Mouse (Mus musculus) liver, adult 2 months (tissue): ENCODE data around the gene Il11ra1. TPM values are rescaled to one million over a fixed set of nuclear protein-coding genes. Genes with fewer than 3 reads are reported as not detected.
A peak's percentile ranks its signal among the peaks of the same experiment; 100 is the strongest.

Experiments used
- DNase-seq: peaks from one replicate; pipeline ENCODE4 v3.0.0-alpha.2; 2011; ENCODE audit warnings: low read depth, low spot score; ENCODE audit errors: extremely low read depth
- H3K27ac ChIP-seq: fragments of 200-500 bp; replicated peaks from 2 replicates; pipeline ENCODE4 v1.5.1; 2012; ENCODE audit warnings: low read depth, mild to moderate bottlenecking, control low read depth, inconsistent platforms, low read length; ENCODE audit not compliant: insufficient read depth
- H3K27me3 ChIP-seq: fragments of 200-500 bp; 2 replicates; pipeline ENCODE4 v1.6.1; 2012; ENCODE audit warnings: mild to moderate bottlenecking, moderate library complexity, low read length, inconsistent platforms; ENCODE audit not compliant: control insufficient read depth, insufficient read depth
- H3K36me3 ChIP-seq: fragments of 200-500 bp; 2 replicates; pipeline ENCODE4 v1.6.1; 2012; ENCODE audit warnings: low read length, inconsistent platforms; ENCODE audit not compliant: control insufficient read depth, insufficient read depth
- H3K4me1 ChIP-seq: fragments of 200-500 bp; 2 replicates; pipeline ENCODE4 v1.6.1; 2011; ENCODE audit warnings: low read length; ENCODE audit not compliant: control insufficient read depth, insufficient read depth
- H3K4me3 ChIP-seq: fragments of 200-500 bp; 2 replicates; pipeline ENCODE4 v1.5.1; 2011; ENCODE audit warnings: low read depth, mild to moderate bottlenecking, control low read depth, low read length, moderate library complexity; ENCODE audit not compliant: insufficient read depth
- H3K79me2 ChIP-seq: fragments of 200-500 bp; 2 replicates; pipeline ENCODE4 v1.6.1; 2012; ENCODE audit warnings: inconsistent platforms, mild to moderate bottlenecking, low read length, moderate library complexity; ENCODE audit not compliant: control insufficient read depth, insufficient read depth
- H3K9ac ChIP-seq: fragments of 200-500 bp; 2 replicates; pipeline ENCODE4 v1.6.1; 2012; ENCODE audit warnings: low read depth, mild to moderate bottlenecking, control low read depth, inconsistent platforms, low read length
- CTCF ChIP-seq: fragments of 200-500 bp; IDR thresholded peaks from 2 replicates; pipeline ENCODE4 v1.5.1; 2011; ENCODE audit warnings: low read depth, low read length, control low read depth
- POLR2A ChIP-seq: fragments of 200-500 bp; IDR thresholded peaks from 2 replicates; pipeline ENCODE4 v1.6.1; 2011; ENCODE audit warnings: low read length, control low read depth; ENCODE audit not compliant: insufficient read depth; ENCODE audit errors: extremely low read depth
- WGBS: fragments of 180-500 bp; shearing (Covaris S2); methylation state at CpG from one replicate; pipeline ENCODE4 v1.1.7; 2018; 5-methylcytosine and 5-hydroxymethylcytosine counted together
- polyA plus RNA-seq: library from polyadenylated mRNA; depleted of rRNA; stranded (reverse); fragments of >200 nt; gene quantifications from 2 replicates; pipeline ENCODE4 v1.2.3, GENCODE M21; 2012
- total RNA-seq: library from RNA; depleted of rRNA; stranded (reverse); fragments of >200 nt; gene quantifications from 2 replicates; pipeline ENCODE4 v1.2.3, GENCODE M21; 2014

Gene Il11ra1
- total and polyA plus RNA-seq, 2 experiments: 38.6 to 155 TPM

DNA sequence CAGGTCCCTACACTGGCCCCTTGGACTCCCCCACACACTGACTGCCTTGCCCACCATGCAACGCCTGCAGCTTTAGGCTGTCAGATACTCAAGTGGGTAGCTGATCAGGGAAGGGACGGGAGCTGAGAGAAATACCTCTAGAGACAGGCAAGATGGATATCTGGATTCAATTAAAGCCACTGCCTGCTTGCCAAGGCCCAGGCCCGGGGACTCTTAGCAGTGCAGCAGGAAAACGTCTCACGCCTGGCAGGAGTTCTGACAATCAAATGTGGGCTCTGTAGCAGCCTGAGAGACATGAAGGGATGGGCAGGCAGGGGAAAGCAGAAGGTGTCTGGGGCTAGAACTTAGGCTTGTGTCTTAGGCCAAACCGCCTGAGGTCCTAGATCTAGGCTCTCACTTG lies 17.0 kb downstream of the Il11ra1 start:
- Histone ChIP-seq H3K27me3 (no peaks in the 10 kb centered on the region), H3K4me1 (peaks cover 9% of the 10 kb centered on the region), H3K79me2 (peaks cover 2% of the 10 kb centered on the region; the same call in 1 of the 2 replicates), H3K4me3 (no peak overlapping the region), H3K36me3 (peaks cover 8% of the 10 kb centered on the region), H3K27ac (no peak overlapping the region), H3K9ac (no peak overlapping the region)
- DNase-seq: no peak
- TF ChIP-seq CTCF (no peak), POLR2A (no peak)
- WGBS: 90% methylated on average over 6 of the region's 6 CpGs

DNA sequence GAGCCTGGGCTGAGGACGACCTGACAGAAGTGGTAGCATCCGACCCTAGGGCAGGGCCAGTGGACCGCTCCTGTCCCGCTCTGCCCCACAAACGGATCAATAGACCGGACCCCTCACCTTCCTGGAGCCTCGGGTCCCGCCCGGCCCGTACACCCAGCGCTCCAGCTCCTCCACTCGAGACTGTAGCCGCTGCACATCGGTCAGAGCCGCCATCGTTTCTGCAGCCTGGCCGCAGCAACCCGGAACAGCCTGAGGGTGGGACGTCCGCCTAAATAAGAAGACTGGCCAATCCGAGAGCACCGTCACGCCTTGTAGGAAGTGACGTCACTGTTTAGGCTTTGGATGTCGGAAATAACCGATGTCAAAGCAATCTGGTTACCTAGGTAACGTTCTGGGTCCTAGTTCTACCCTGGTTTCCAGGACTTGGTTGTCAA lies 23.1 kb downstream of the Il11ra1 start, which contains the start of gene Dctn3:
Gene Dctn3, minus strand, starts transcription at position 253 of the 434 bp plus-strand sequence.
- Histone ChIP-seq H3K27ac (no peak within 1 kb of the TSS), H3K27me3 (peaks cover 5% of the 10 kb centered on the region; the same call in 1 of the 2 replicates), H3K9ac (peak within 1 kb of the TSS; percentile 84), H3K4me3 (peak within 1 kb of the TSS; percentile 75), H3K4me1 (peaks cover 5% of the 10 kb centered on the region; the same call in 1 of the 2 replicates), H3K79me2 (no peaks in the 10 kb centered on the region; the same call in 1 of the 2 replicates), H3K36me3 (peaks cover 8% of the 10 kb centered on the region)
- WGBS: under 1% methylated on average over 27 of the region's 27 CpGs
- TF ChIP-seq POLR2A: peak; percentile 82; the same call in 1 of the 2 replicates
- no peak for TF ChIP-seq CTCF
- peak; percentile 88 for DNase-seq

DNA sequence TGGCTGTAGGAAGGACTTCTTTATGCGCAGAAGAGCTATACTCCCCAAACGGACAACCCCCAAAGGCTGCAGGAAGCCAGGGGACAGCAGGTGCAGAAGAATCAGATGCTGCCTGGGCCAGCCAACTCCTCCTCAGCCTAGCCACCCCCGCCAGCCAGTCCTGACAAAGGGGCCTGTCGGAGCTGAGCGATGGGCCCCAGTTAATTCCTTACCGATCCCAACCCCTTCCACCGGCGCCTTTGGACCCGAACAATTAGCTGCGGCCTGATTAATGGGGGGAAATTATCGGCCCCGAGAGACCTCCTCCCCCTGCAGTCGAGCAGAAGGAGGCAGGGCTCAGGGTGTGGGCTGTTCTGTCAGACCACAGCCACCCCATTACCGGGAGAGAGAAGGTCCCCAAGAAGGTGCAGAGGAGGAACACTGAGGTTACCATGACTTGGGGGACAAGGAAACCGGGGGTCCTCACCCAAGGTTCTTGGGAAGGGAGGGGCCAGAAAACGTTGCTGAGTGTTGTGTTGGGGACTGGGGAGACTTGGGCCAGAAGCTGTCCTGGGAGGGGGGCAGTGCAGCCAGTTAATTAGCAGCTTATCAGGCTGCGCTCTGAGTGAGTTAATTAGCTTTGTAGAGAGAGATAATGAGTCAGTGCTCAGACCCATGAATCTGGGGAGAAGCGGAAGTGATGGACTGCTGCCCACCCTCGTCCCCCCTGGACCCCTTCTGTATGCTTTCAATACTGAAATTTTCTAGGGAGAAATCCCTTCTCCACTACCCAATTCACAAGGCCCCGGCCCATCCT lies 27.2 kb downstream of the Il11ra1 start:
- no peak overlapping the region for H3K27ac ChIP-seq
- H3K27me3 ChIP-seq: peaks cover 15% of the 10 kb centered on the region; the same call in 1 of the 2 replicates
- peaks cover 4% of the 10 kb centered on the region; the same call in 1 of the 2 replicates for H3K4me1 ChIP-seq
- no peaks in the 10 kb centered on the region for H3K36me3 ChIP-seq
- no peaks in the 10 kb centered on the region for H3K79me2 ChIP-seq
- no peak for DNase-seq
- TF ChIP-seq CTCF (no peak), POLR2A (no peak)
- 38% methylated on average over 20 of the region's 20 CpGs for WGBS
- no peak overlapping the region for H3K9ac ChIP-seq
- no peak overlapping the region for H3K4me3 ChIP-seq

DNA sequence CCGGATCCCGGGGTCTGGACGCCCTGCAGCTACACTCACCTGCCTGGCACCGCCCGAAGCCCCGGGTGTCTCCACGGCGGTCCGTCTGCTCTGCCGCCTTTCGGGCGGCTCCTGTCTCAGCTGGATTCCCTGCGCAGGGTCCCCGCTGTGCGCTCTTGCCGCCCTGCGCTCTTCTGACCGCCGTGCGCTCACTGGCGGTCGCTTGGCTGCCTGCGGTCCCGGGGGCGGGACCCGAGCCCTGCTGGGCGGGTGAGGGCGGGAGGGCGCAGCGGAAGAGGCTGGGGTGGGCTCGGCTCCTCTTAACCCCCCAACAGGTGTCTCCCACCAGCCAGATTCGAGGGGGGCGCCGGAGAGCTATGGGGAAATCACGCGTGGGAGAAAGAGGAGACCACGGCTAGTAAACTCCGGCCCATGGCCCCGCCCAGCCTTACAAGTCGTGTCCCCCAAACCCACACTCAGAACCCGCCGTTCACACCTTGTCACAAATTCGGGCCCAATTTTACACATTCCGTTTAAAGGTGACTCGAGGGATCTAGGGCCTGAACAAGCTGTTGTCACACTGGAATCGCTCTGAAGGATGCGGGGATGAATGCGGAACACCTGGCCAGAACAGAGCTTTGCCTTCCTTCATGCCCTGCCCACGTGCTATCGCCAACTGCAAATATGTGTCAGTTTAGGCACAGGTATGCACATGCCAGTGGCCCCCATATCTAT lies 31.4 kb downstream of the Il11ra1 start, which contains the start of gene Arid3c:
Gene Arid3c, minus strand, starts transcription at position 91 of the 714 bp plus-strand sequence.
- WGBS: 4% methylated on average over 50 of the region's 50 CpGs

DNA sequence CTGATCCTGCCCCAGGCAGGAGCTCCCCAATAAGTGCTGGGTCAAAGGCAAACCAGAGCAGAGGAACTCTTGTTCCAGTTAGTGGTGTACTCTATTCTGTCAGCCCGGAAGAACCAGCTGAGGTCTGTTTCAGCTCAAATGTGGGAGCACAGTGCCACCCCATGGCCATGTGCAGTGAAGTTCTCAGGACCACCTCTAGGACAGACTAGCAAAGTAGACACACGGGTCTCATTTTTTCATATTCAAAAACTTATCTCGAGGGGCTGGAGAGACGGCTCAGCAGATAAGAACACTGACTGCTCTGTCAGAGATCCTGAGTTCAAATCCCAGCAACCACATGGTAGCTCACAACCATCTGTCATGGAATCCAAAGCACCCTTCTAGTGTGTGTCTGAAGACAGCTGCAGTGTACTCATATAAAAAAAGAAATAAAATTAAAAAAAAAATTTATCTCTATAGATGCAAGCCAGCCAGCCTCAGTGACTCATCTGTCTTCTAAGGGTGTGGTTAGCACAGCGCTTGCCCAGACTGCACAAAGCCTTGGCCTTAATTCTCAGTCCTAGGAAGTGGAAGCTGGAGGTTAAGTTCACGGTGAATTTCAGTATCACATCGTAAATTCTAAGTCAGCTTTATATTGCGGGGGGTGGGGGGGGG lies 37.9 kb downstream of the Il11ra1 start:
- H3K4me1 ChIP-seq: peaks cover 15% of the 10 kb centered on the region; the same call in 1 of the 2 replicates
- TF ChIP-seq POLR2A: no peak
- peak; percentile 88 for TF ChIP-seq CTCF
- peaks cover 6% of the 10 kb centered on the region; the same call in 1 of the 2 replicates for H3K79me2 ChIP-seq
- 0 out of 2 replicates have a peak, but pooled peaks cover 3% of the 10 kb centered on the region for H3K27me3 ChIP-seq
- no peak overlapping the region for H3K9ac ChIP-seq
- H3K36me3 ChIP-seq: peaks cover 7% of the 10 kb centered on the region
- peak; percentile 75 for DNase-seq
- no peak overlapping the region for H3K27ac ChIP-seq
- WGBS: 25% methylated on average over 8 of the region's 8 CpGs
- no peak overlapping the region for H3K4me3 ChIP-seq

More for the DNA sequence above, 31.4 kb downstream of the Il11ra1 start, which contains the start of gene Arid3c:
- no peaks in the 10 kb centered on the region for H3K79me2 ChIP-seq
- no peak within 1 kb of the TSS; the same call in 1 of the 2 replicates for H3K9ac ChIP-seq
- no peaks in the 10 kb centered on the region for H3K4me1 ChIP-seq
- TF ChIP-seq POLR2A (no peak), CTCF (no peak)
- no peak for DNase-seq
- H3K27me3 ChIP-seq: peaks cover 15% of the 10 kb centered on the region; the same call in 1 of the 2 replicates
- H3K36me3 ChIP-seq: no peaks in the 10 kb centered on the region
- H3K27ac ChIP-seq: no peak within 1 kb of the TSS
- no peak within 1 kb of the TSS; the same call in 1 of the 2 replicates for H3K4me3 ChIP-seq
